8 mouse cellular contexts compared by ENCODE assay signal in the genomic region with DNA sequence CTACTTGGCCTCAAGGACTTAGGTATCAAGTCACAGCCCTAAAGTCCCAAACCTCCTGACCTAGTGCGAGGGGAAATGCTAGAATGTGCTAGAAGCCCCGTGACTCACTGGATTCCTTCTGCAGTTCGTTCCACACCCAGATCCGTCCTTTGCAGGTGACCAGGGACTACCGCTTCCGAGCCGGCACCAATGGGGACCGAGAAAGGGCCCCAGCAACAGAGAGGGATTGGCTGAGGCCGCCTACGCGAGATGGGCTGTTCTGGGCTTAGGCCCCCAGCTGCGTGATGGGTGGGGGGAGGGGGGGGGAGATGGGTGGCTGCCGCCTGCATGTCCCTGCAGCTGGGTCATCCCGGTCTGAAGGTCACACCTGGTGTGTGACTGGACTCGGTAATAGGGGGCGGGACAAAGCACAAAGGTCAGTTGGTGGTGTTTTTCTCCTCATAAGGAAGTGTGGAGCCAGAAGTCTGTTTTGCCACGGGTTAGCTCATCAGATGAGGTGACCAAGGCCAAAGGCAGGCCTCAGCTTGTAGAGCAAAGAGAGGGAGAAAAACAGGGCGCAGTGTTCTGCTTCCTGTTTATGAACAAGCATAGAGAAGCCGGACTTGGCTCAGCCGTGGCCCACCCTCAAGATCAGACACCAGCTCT. TPM values are rescaled to one million over a fixed set of nuclear protein-coding genes. Genes with fewer than 3 reads are reported as not detected.
DNase-seq lines count a peak whose midpoint lies in the region; ATAC-seq and TF ChIP-seq lines count a peak whose summit lies in the region.

No protein-coding gene starts in this region.

- ATAC-seq in common myeloid progenitor, adult 5-6 weeks (replicated peaks; ENCODE audit: low read depth, poor library complexity, severe bottlenecking): peak; percentile 55
- peak; percentile 94 for ATAC-seq in hindbrain, postnatal 0 days
- ATAC-seq in megakaryocyte, adult 5-6 weeks (ENCODE audit: poor library complexity, severe bottlenecking): peak; percentile 55

- TF ChIP-seq CTCF in gastrocnemius, adult 2 months (IDR thresholded peaks at IDR 0.05): no peak
- no peak for TF ChIP-seq CTCF in hindbrain, postnatal 0 days (IDR thresholded peaks at IDR 0.05; ENCODE audit: low read depth)
- no peak for TF ChIP-seq CTCF in left cerebral cortex, adult 2 months (IDR thresholded peaks at IDR 0.05)

- intact Hi-C loops in gastrocnemius, adult 2 months (cut with DNase I): no loop called here
- intact Hi-C loops in left cerebral cortex, adult 2 months (cut with DNase I): loop anchor here (1.0 kb wide), 1 partner anchor 12 kb away; no protein-coding TSS in a partner anchor

- peak overlapping the region; percentile 48 for H3K9ac ChIP-seq in hindbrain, postnatal 0 days (replicated peaks; ENCODE audit: low read length)

- H3K27me3 ChIP-seq in hindbrain, postnatal 0 days (ENCODE audit: insufficient read depth, low read length): no peaks in the 10 kb centered on the region

- no peaks in the 10 kb centered on the region for H3K36me3 ChIP-seq in hindbrain, postnatal 0 days (ENCODE audit: insufficient read depth, low read length)

- H3K27ac ChIP-seq in gastrocnemius, adult 2 months: peak overlapping the region; percentile 98
- H3K27ac ChIP-seq in hindbrain, postnatal 0 days: peak overlapping the region; percentile 99
- peak overlapping the region; percentile 100 for H3K27ac ChIP-seq in left cerebral cortex, adult 2 months

- peaks cover 18% of the 10 kb centered on the region for H3K4me1 ChIP-seq in hindbrain, postnatal 0 days (ENCODE audit: insufficient read depth, low read length)

- H3K4me3 ChIP-seq in gastrocnemius, adult 2 months: peak overlapping the region; percentile 69
- H3K4me3 ChIP-seq in hindbrain, postnatal 0 days (ENCODE audit: low read length): peak overlapping the region; percentile 13
- H3K4me3 ChIP-seq in left cerebral cortex, adult 2 months: peak overlapping the region; percentile 41

- peak; percentile 99 for DNase-seq in ZHBTc4 (ENCODE audit: low read depth, low spot score)
- DNase-seq in gastrocnemius, adult 2 months: peak; percentile 98
- peak; percentile 97 for DNase-seq in hindbrain, postnatal 0 days (ENCODE audit: low spot score)
- peak; percentile 95 to 96 for DNase-seq in left cerebral cortex, adult 2 months (ENCODE audit: extremely low spot score in 1 of 2, low spot score in 2 of 2)
- DNase-seq in right cerebral cortex, adult 2 months (ENCODE audit: low spot score in 2 of 2): peak; percentile 96 to 97
- peak; percentile 97 for DNase-seq in urinary bladder, postnatal 14 days (ENCODE audit: low spot score)

- peak overlapping the region; percentile 49 for H3K4me2 ChIP-seq in hindbrain, postnatal 0 days (ENCODE audit: low read depth, low read length)

- under 1% methylated on average over 20 of the region's 20 CpGs for WGBS in hindbrain, postnatal 0 days

- H3K9me3 ChIP-seq in hindbrain, postnatal 0 days (ENCODE audit: low read length): no peaks in the 10 kb centered on the region

RNA-seq across cellular contexts. Expression of gene Ubc, which starts 3.1 kb away (rescaled TPM):
- 252 and 273 TPM in 2 replicates for total RNA-seq in common myeloid progenitor, adult 5-6 weeks (2017)
- 1,000 to 10,000 TPM; 1,479 to 2,293 TPM for total RNA-seq in gastrocnemius, adult 2 months (2021)
- total RNA-seq in hindbrain, postnatal 0 days (2014; rRNA removed): 911 and 1,042 TPM in 2 replicates
- polyA plus RNA-seq in hindbrain, postnatal 0 days (2015; fragmentation: Nextera tagmentation; extraction: Ambion mirVana): 1,155 and 1,219 TPM in 2 replicates
- total RNA-seq in left cerebral cortex, adult 2 months (2021): 100 to 1,000 TPM; 846 to 851 TPM
- total RNA-seq in megakaryocyte, adult 5-6 weeks (2015): 260 and 265 TPM in 2 replicates
- total RNA-seq in megakaryocyte, adult 5-6 weeks (2017): 355 and 414 TPM in 2 replicates

RNA-seq across cellular contexts. Expression of gene Gm10382, which starts 4.0 kb away (rescaled TPM):
- 1.2 TPM in 1 of 2 replicates, not detected in the other for total RNA-seq in common myeloid progenitor, adult 5-6 weeks (2017)
- total RNA-seq in gastrocnemius, adult 2 months (2021): not detected
- total RNA-seq in hindbrain, postnatal 0 days (2014; rRNA removed): 1.3 TPM in 1 of 2 replicates, not detected in the other
- 0.48 and 0.66 TPM in 2 replicates for polyA plus RNA-seq in hindbrain, postnatal 0 days (2015; fragmentation: Nextera tagmentation; extraction: Ambion mirVana)
- total RNA-seq in left cerebral cortex, adult 2 months (2021): under 1 TPM; 0.28 to 0.48 TPM
- not detected in 2 replicates for total RNA-seq in megakaryocyte, adult 5-6 weeks (2015)
- total RNA-seq in megakaryocyte, adult 5-6 weeks (2017): 0.11 TPM in 1 of 2 replicates, not detected in the other

RNA-seq across cellular contexts. Expression of gene Dhx37, which starts 40.8 kb away (rescaled TPM):
- 19.8 and 72.8 TPM in 2 replicates for total RNA-seq in common myeloid progenitor, adult 5-6 weeks (2017)
- total RNA-seq in gastrocnemius, adult 2 months (2021): 1 to 10 TPM; 4.3 to 4.4 TPM
- total RNA-seq in hindbrain, postnatal 0 days (2014; rRNA removed): 15.8 and 27.5 TPM in 2 replicates
- polyA plus RNA-seq in hindbrain, postnatal 0 days (2015; fragmentation: Nextera tagmentation; extraction: Ambion mirVana): 8.0 and 9.8 TPM in 2 replicates
- total RNA-seq in left cerebral cortex, adult 2 months (2021): 10 to 100 TPM; 12.2 to 12.7 TPM
- 6.6 and 13.9 TPM in 2 replicates for total RNA-seq in megakaryocyte, adult 5-6 weeks (2015)
- 15.7 and 29.0 TPM in 2 replicates for total RNA-seq in megakaryocyte, adult 5-6 weeks (2017)

RNA-seq across cellular contexts. Expression of gene Bri3bp, which starts 48.3 kb away (rescaled TPM):
- 32.7 and 32.8 TPM in 2 replicates for total RNA-seq in common myeloid progenitor, adult 5-6 weeks (2017)
- 1 to 10 TPM; 2.5 to 3.9 TPM for total RNA-seq in gastrocnemius, adult 2 months (2021)
- total RNA-seq in hindbrain, postnatal 0 days (2014; rRNA removed): 89.3 and 91.2 TPM in 2 replicates
- 41.7 and 44.2 TPM in 2 replicates for polyA plus RNA-seq in hindbrain, postnatal 0 days (2015; fragmentation: Nextera tagmentation; extraction: Ambion mirVana)
- total RNA-seq in left cerebral cortex, adult 2 months (2021): 10 to 100 TPM; 95.2 to 95.6 TPM
- 46.8 and 49.2 TPM in 2 replicates for total RNA-seq in megakaryocyte, adult 5-6 weeks (2015)
- total RNA-seq in megakaryocyte, adult 5-6 weeks (2017): 19.7 and 26.3 TPM in 2 replicates

RNA-seq across cellular contexts. Expression of gene Scarb1, which starts 52.2 kb away (rescaled TPM):
- 34.5 and 51.2 TPM in 2 replicates for total RNA-seq in common myeloid progenitor, adult 5-6 weeks (2017)
- total RNA-seq in gastrocnemius, adult 2 months (2021): 10 to 100 TPM; 11.8 to 16.9 TPM
- 70.3 and 71.7 TPM in 2 replicates for total RNA-seq in hindbrain, postnatal 0 days (2014; rRNA removed)
- polyA plus RNA-seq in hindbrain, postnatal 0 days (2015; fragmentation: Nextera tagmentation; extraction: Ambion mirVana): 53.9 and 56.1 TPM in 2 replicates
- total RNA-seq in left cerebral cortex, adult 2 months (2021): 10 to 100 TPM; 24.4 to 29.6 TPM
- 88.7 and 92.9 TPM in 2 replicates for total RNA-seq in megakaryocyte, adult 5-6 weeks (2015)
- 86.3 and 88.2 TPM in 2 replicates for total RNA-seq in megakaryocyte, adult 5-6 weeks (2017)

Comparison
In these comparisons a context has a peak if more than half of its experiments do, and no peak if none do; other contexts are left out.
1. Peak in every context shown above with its lines: DNase-seq, ATAC-seq, H3K4me3 ChIP-seq and H3K27ac ChIP-seq.
2. H3K4me3 ChIP-seq: peak in every context shown above with its lines; median percentile 69 in gastrocnemius, adult 2 months; 41 in left cerebral cortex, adult 2 months; 13 in hindbrain, postnatal 0 days.